Mouse (Mus musculus): ENCODE measurements at regions not wholly inside any gene's neighbourhood (a gene's known extent, or its start where the extent isn't known, plus 50 kb on each side); places are given as distances from the start of the nearest gene placed in this dataset.

GRCm38 (mm10) chr15:70489548-70489947 is 3344.8 kb upstream of the Gm6569 start:
- Histone ChIP-seq H3K27ac (replicated peaks) (no peak overlapping the region), H3K4me1 (replicated peaks) (no peaks in the 10 kb centered on the region), H3K9ac (no peak overlapping the region), H3K36me3 (no peaks in the 10 kb centered on the region), H3K27me3 (no peaks in the 10 kb centered on the region), H3K9me3 (no peaks in the 10 kb centered on the region), H3K4me2 (no peak overlapping the region), H3K4me3 (no peak overlapping the region)
- no peak for ATAC-seq (ENCODE audit: low FRiP score, low read depth)
- 59% methylated on average over 1 of the region's 1 CpGs for WGBS

- no peak for ATAC-seq (ENCODE audit: low FRiP score, low read depth)
- 76% methylated on average over 2 of the region's 2 CpGs for WGBS
- Histone ChIP-seq H3K27ac (replicated peaks) (no peak overlapping the region), H3K27me3 (no peaks in the 10 kb centered on the region), H3K4me3 (no peak overlapping the region), H3K4me1 (replicated peaks) (no peaks in the 10 kb centered on the region), H3K4me2 (no peak overlapping the region), H3K36me3 (no peaks in the 10 kb centered on the region), H3K9me3 (no peaks in the 10 kb centered on the region), H3K9ac (no peak overlapping the region)
Observed at GRCm38 (mm10) chr15:70507046-70507818, 3327.1 kb upstream of the Gm6569 start.

- no peak overlapping the region for H3K9ac ChIP-seq
- H3K4me2 ChIP-seq, result no peak overlapping the region
- no peak overlapping the region for H3K27ac ChIP-seq (replicated peaks)
- no peaks in the 10 kb centered on the region for H3K9me3 ChIP-seq
- no peak for ATAC-seq (ENCODE audit: low FRiP score, low read depth)
- no peaks in the 10 kb centered on the region for H3K27me3 ChIP-seq
- H3K36me3 ChIP-seq, result no peaks in the 10 kb centered on the region
- 62% methylated on average over 4 of the region's 4 CpGs for WGBS
- no peaks in the 10 kb centered on the region for H3K4me1 ChIP-seq (replicated peaks)
- no peak overlapping the region for H3K4me3 ChIP-seq
Observed at GRCm38 (mm10) chr15:70520551-70520950, 3313.8 kb upstream of the Gm6569 start.

- H3K27ac ChIP-seq (replicated peaks), result no peak overlapping the region
- H3K36me3 ChIP-seq, result no peaks in the 10 kb centered on the region
- H3K4me3 ChIP-seq, result no peak overlapping the region
- H3K4me2 ChIP-seq, result peak overlapping the region; percentile 31
- peak; percentile 72 for ATAC-seq (ENCODE audit: low FRiP score, low read depth)
- no peaks in the 10 kb centered on the region for H3K9me3 ChIP-seq
- no peak overlapping the region for H3K9ac ChIP-seq
- WGBS, result 31% methylated on average over 18 of the region's 18 CpGs
- peaks cover 12% of the 10 kb centered on the region for H3K4me1 ChIP-seq (replicated peaks)
- no peaks in the 10 kb centered on the region for H3K27me3 ChIP-seq
Observed at GRCm38 (mm10) chr15:70554773-70555582, 3279.4 kb upstream of the Gm6569 start.

GRCm38 (mm10) chr15:70555583-70555894 is 3278.8 kb upstream of the Gm6569 start:
- Histone ChIP-seq H3K4me3 (no peak overlapping the region), H3K4me1 (replicated peaks) (peaks cover 12% of the 10 kb centered on the region), H3K9ac (no peak overlapping the region), H3K27ac (replicated peaks) (no peak overlapping the region), H3K4me2 (peak overlapping the region; percentile 31), H3K9me3 (no peaks in the 10 kb centered on the region), H3K36me3 (no peaks in the 10 kb centered on the region), H3K27me3 (no peaks in the 10 kb centered on the region)
- WGBS, result 53% methylated on average over 1 of the region's 1 CpGs
- no peak for ATAC-seq (ENCODE audit: low FRiP score, low read depth)

- no peak overlapping the region for H3K4me3 ChIP-seq
- 15% methylated on average over 1 of the region's 1 CpGs for WGBS
- H3K27ac ChIP-seq (replicated peaks), result no peak overlapping the region
- H3K27me3 ChIP-seq, result no peaks in the 10 kb centered on the region
- no peaks in the 10 kb centered on the region for H3K9me3 ChIP-seq
- peak; percentile 61; the same call in 1 of the 2 replicates for ATAC-seq (ENCODE audit: low FRiP score, low read depth)
- H3K9ac ChIP-seq, result no peak overlapping the region
- no peak overlapping the region for H3K4me2 ChIP-seq
- H3K4me1 ChIP-seq (replicated peaks), result 0 out of 2 replicates have a peak, but pooled peaks cover 4% of the 10 kb centered on the region
- no peaks in the 10 kb centered on the region for H3K36me3 ChIP-seq
Observed at GRCm38 (mm10) chr15:70594295-70594694, 3240.1 kb upstream of the Gm6569 start.

GRCm38 (mm10) chr15:70600762-70601489 is 3233.4 kb upstream of the Gm6569 start:
- no peak overlapping the region for H3K4me3 ChIP-seq
- H3K27me3 ChIP-seq, result no peaks in the 10 kb centered on the region
- no peaks in the 10 kb centered on the region for H3K9me3 ChIP-seq
- 68% methylated on average over 2 of the region's 2 CpGs for WGBS
- no peaks in the 10 kb centered on the region for H3K4me1 ChIP-seq (replicated peaks)
- no peak for ATAC-seq (ENCODE audit: low FRiP score, low read depth)
- no peaks in the 10 kb centered on the region for H3K36me3 ChIP-seq
- H3K27ac ChIP-seq (replicated peaks), result no peak overlapping the region
- H3K9ac ChIP-seq, result no peak overlapping the region
- H3K4me2 ChIP-seq, result no peak overlapping the region

GRCm38 (mm10) chr15:70605251-70605650 is 3229.1 kb upstream of the Gm6569 start:
- Histone ChIP-seq H3K4me1 (replicated peaks) (no peaks in the 10 kb centered on the region), H3K9me3 (no peaks in the 10 kb centered on the region), H3K36me3 (no peaks in the 10 kb centered on the region), H3K4me2 (no peak overlapping the region), H3K9ac (no peak overlapping the region), H3K4me3 (no peak overlapping the region), H3K27ac (replicated peaks) (no peak overlapping the region), H3K27me3 (no peaks in the 10 kb centered on the region)
- no peak for ATAC-seq (ENCODE audit: low FRiP score, low read depth)
- 80% methylated on average over 4 of the region's 4 CpGs for WGBS

- Histone ChIP-seq H3K4me1 (replicated peaks) (no peaks in the 10 kb centered on the region), H3K27ac (replicated peaks) (no peak overlapping the region), H3K36me3 (no peaks in the 10 kb centered on the region), H3K9me3 (no peaks in the 10 kb centered on the region), H3K27me3 (no peaks in the 10 kb centered on the region), H3K9ac (no peak overlapping the region), H3K4me2 (no peak overlapping the region), H3K4me3 (no peak overlapping the region)
- ATAC-seq (ENCODE audit: low FRiP score, low read depth), result no peak
- 93% methylated on average over 1 of the region's 1 CpGs for WGBS
Observed at GRCm38 (mm10) chr15:70606896-70607295, 3227.5 kb upstream of the Gm6569 start.

GRCm38 (mm10) chr15:70618131-70618674 is 3216.2 kb upstream of the Gm6569 start:
- no peak for ATAC-seq (ENCODE audit: low FRiP score, low read depth)
- H3K27me3 ChIP-seq, result no peaks in the 10 kb centered on the region
- no peaks in the 10 kb centered on the region for H3K9me3 ChIP-seq
- H3K4me3 ChIP-seq, result no peak overlapping the region
- H3K9ac ChIP-seq, result no peak overlapping the region
- H3K4me1 ChIP-seq (replicated peaks), result no peaks in the 10 kb centered on the region
- no peak overlapping the region for H3K4me2 ChIP-seq
- 72% methylated on average over 2 of the region's 2 CpGs for WGBS
- no peak overlapping the region for H3K27ac ChIP-seq (replicated peaks)
- H3K36me3 ChIP-seq, result no peaks in the 10 kb centered on the region

GRCm38 (mm10) chr15:70641051-70641552 is 3193.3 kb upstream of the Gm6569 start:
- WGBS, result 83% methylated on average over 2 of the region's 2 CpGs
- Histone ChIP-seq H3K9ac (no peak overlapping the region), H3K27me3 (no peaks in the 10 kb centered on the region), H3K9me3 (no peaks in the 10 kb centered on the region), H3K36me3 (no peaks in the 10 kb centered on the region), H3K27ac (replicated peaks) (no peak overlapping the region), H3K4me1 (replicated peaks) (no peaks in the 10 kb centered on the region), H3K4me2 (no peak overlapping the region), H3K4me3 (no peak overlapping the region)
- no peak for ATAC-seq (ENCODE audit: low FRiP score, low read depth)
